Mouse (Mus musculus) v-Abl transformed pro-B cells (cell line): ENCODE results near the gene Chil4.

Experiments
- in situ Hi-C, 2 experiments: fragments of 400-800 bp; cut with MboI; formaldehyde crosslinking; loops; one replicate each; pipeline ENCODE4 v1.15.1; 2025; ENCODE audit not compliant: unreplicated experiment in 2 of 2

The Chil4 gene

DNA sequence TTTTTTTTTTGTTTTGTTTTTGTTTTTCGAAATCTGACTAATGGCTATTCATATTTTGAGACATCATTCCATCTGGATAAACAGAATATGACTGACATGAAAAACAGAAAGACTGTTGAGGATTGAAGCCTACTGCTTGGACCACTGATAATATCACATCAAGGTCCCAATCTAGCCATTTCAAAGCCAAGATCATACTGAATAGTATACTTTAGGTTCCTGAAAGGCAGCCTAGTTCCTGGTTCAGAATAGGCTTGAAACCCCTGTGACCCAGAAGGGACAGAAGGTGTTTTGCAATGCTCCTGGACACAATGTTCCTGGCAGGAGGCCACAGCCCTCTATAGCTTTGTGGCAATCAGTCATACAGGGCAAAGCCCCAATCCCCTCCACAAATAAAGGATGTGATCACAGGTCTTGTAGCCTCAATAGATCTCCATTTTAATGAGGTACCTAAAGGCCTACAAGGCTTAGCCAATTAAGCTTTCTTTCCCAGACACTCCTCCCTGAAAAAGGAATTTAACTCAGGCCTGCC, 48.7 kb downstream of the Chil4 start:
- in situ Hi-C loops = no loop called here

DNA sequence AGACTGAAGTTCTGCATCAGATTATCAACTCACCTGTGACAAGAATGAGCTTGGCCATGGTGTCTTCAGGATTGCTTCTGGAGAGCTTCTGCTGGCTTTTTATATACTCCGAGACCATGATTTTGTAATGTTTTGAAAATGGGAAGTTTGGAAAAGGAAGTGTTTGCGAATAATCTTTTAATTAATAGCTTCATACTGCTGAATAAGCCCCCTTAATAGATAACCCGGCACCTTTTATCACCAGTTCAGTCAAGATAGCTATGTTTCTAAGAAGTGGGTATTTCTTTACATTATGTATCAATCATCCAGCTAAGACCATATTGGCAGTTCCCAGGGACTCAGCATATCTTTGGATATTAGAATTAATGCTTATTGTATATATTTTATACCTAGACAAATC, 51.8 kb downstream of the Chil4 start, which contains the start of gene Chil3:
Gene Chil3 (minus strand): TSS at position 101 of the 400 bp plus-strand sequence.
- in situ Hi-C loops = no loop called here

DNA sequence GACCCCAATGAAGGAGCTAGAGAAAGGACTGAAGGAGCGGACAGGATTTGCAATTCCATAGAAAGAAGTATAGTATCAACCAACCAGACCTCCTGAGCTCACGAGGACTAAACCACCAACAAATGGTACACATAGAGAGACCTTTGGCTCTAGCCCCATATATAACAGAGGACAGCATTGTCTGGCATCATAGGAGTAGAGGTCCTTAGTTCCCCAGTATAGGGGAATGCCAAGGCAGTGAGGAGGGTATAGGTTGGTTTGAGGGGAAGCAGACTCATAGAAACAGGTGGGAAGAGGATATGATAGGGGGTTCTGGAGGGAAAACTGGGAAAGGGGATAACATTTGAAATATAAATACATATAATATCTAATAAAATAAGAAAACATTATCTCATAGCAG, 64.9 kb downstream of the Chil4 start:
- in situ Hi-C loops = no loop called here
